Mouse (Mus musculus): ENCODE data around the gene Gabpb2.
A peak's percentile ranks its signal among the peaks of the same experiment; 100 is the strongest.
"Not testable (repeated sequence)": the region's sequence is repeated elsewhere in the genome, so short reads cannot be mapped to it uniquely, and the experiment has no call there.

Gene Gabpb2

GRCm38 (mm10) chr3:95231298-95232221 is 13.8 kb upstream of the Gabpb2 start, which contains the start of gene Mllt11:
Gene Mllt11, minus strand, starts transcription at chr3:95232171.
- no peak for DNase-seq (ENCODE audit: low spot score in 2 of 2)

GRCm38 (mm10) chr3:95230495-95231297 is 13.0 kb upstream of the Gabpb2 start:
- no peak for DNase-seq (ENCODE audit: low spot score in 2 of 2)

GRCm38 (mm10) chr3:95229781-95230494 is 12.2 kb upstream of the Gabpb2 start:
- peak in 1 of 2 experiments; percentile 46 for DNase-seq (ENCODE audit: low spot score in 2 of 2)

GRCm38 (mm10) chr3:95228894-95229780 is 11.4 kb upstream of the Gabpb2 start:
- peak in 1 of 2 experiments; percentile 69 for DNase-seq (ENCODE audit: low spot score in 2 of 2)

GRCm38 (mm10) chr3:95228148-95228893 is 10.6 kb upstream of the Gabpb2 start, which contains the start of gene Cdc42se1:
Gene Cdc42se1, plus strand, starts transcription at chr3:95228732.
- DNase-seq (ENCODE audit: low spot score in 2 of 2): peak; percentile 71 to 83

GRCm38 (mm10) chr3:95227214-95227613 is 9.5 kb upstream of the Gabpb2 start:
- DNase-seq (ENCODE audit: low spot score in 2 of 2): no peak

- DNase-seq (ENCODE audit: low spot score in 2 of 2): no peak
These were observed 6.6 kb upstream of the Gabpb2 start for GRCm38 (mm10) chr3:95224295-95224694.

- DNase-seq (ENCODE audit: low spot score in 2 of 2): no peak
These were observed 5.3 kb upstream of the Gabpb2 start for GRCm38 (mm10) chr3:95223041-95223440.

GRCm38 (mm10) chr3:95218466-95219137 is 886 bp upstream of the Gabpb2 start:
- DNase-seq (ENCODE audit: low spot score in 2 of 2): no peak

GRCm38 (mm10) chr3:95216655-95217254 is 961 bp downstream of the Gabpb2 start:
- DNase-seq (ENCODE audit: low spot score in 2 of 2): no peak

GRCm38 (mm10) chr3:95213609-95213975 is 4.1 kb downstream of the Gabpb2 start:
- DNase-seq (ENCODE audit: low spot score in 2 of 2): no peak

GRCm38 (mm10) chr3:95212889-95213608 is 4.7 kb downstream of the Gabpb2 start:
- not testable (repeated sequence) for DNase-seq (ENCODE audit: low spot score in 2 of 2)

- no peak for DNase-seq (ENCODE audit: low spot score in 2 of 2)
These were observed 7.1 kb downstream of the Gabpb2 start for GRCm38 (mm10) chr3:95210585-95210984.

GRCm38 (mm10) chr3:95208286-95208685 is 9.4 kb downstream of the Gabpb2 start:
- no peak for DNase-seq (ENCODE audit: low spot score in 2 of 2)

GRCm38 (mm10) chr3:95203880-95204279 is 13.8 kb downstream of the Gabpb2 start:
- DNase-seq (ENCODE audit: low spot score in 2 of 2): no peak

- DNase-seq (ENCODE audit: low spot score in 2 of 2): no peak
These were observed 17.2 kb downstream of the Gabpb2 start for GRCm38 (mm10) chr3:95200562-95200961.

- DNase-seq (ENCODE audit: low spot score in 2 of 2): no peak
These were observed 17.6 kb downstream of the Gabpb2 start for GRCm38 (mm10) chr3:95200132-95200531.

- no peak for DNase-seq (ENCODE audit: low spot score in 2 of 2)
These were observed 18.6 kb downstream of the Gabpb2 start for GRCm38 (mm10) chr3:95199101-95199500.

All from cerebellum, postnatal 4 days (tissue).